Mouse (Mus musculus) limb, embryonic 15.5 days (tissue): ENCODE measurements at regions not wholly inside any gene's neighbourhood (a gene's known extent, or its start where the extent isn't known, plus 50 kb on each side); places are given as distances from the start of the nearest gene placed in this dataset.

Source experiments
- ATAC-seq: fragments of 200-750 bp; cut with Nextera tagmentation; 2 replicates; pipeline ENCODE4 v1.8.0; 2017; ENCODE audit warnings: low read depth, moderate TSS enrichment; ENCODE audit not compliant: insufficient number of reproducible peaks, low FRiP score, low TSS enrichment
- H3K27ac ChIP-seq: fragments of 300-500 bp; sonication (generic); 2 replicates; pipeline ENCODE4 v1.5.1; 2015; ENCODE audit warnings: moderate library complexity, mild to moderate bottlenecking, inconsistent platforms
- H3K27me3 ChIP-seq: fragments of 300-500 bp; sonication (generic); 2 replicates; pipeline ENCODE4 v1.6.1; 2015; ENCODE audit warnings: inconsistent platforms
- H3K36me3 ChIP-seq: fragments of 300-500 bp; sonication (generic); 2 replicates; pipeline ENCODE4 v1.6.1; 2015; ENCODE audit warnings: inconsistent platforms
- H3K4me1 ChIP-seq: fragments of 300-500 bp; sonication (generic); 2 replicates; pipeline ENCODE4 v1.6.1; 2015; ENCODE audit warnings: inconsistent platforms
- H3K4me2 ChIP-seq: fragments of 300-500 bp; sonication (generic); 2 replicates; pipeline ENCODE4 v1.6.1; 2015; ENCODE audit warnings: mild to moderate bottlenecking, inconsistent platforms
- H3K4me3 ChIP-seq: fragments of 300-500 bp; sonication (generic); 2 replicates; pipeline ENCODE4 v1.5.1; 2015; ENCODE audit warnings: mild to moderate bottlenecking, inconsistent platforms
- H3K9ac ChIP-seq: fragments of 300-500 bp; sonication (generic); 2 replicates; pipeline ENCODE4 v1.6.1; 2015; ENCODE audit warnings: inconsistent platforms
- H3K9me3 ChIP-seq: fragments of 300-500 bp; sonication (generic); 2 replicates; pipeline ENCODE4 v1.6.1; 2016; ENCODE audit warnings: inconsistent platforms
- WGBS: fragments of 180-500 bp; shearing (Covaris S2); methylation state at CpG from one replicate; pipeline ENCODE4 v1.1.7; 2015; 5-methylcytosine and 5-hydroxymethylcytosine counted together

GRCm38 (mm10) chr2:147269171-147269570 lies 75.1 kb upstream of the Nkx2-2 start:
- no peak overlapping the region for H3K9ac ChIP-seq
- no peak overlapping the region for H3K4me3 ChIP-seq
- WGBS, result 35% methylated on average over 1 of the region's 1 CpGs
- no peaks in the 10 kb centered on the region for H3K4me1 ChIP-seq
- no peak overlapping the region for H3K4me2 ChIP-seq
- no peaks in the 10 kb centered on the region for H3K9me3 ChIP-seq
- no peaks in the 10 kb centered on the region for H3K27me3 ChIP-seq
- no peaks in the 10 kb centered on the region for H3K36me3 ChIP-seq
- no peak for ATAC-seq
- no peak overlapping the region for H3K27ac ChIP-seq

GRCm38 (mm10) chr2:147267901-147268300 lies 73.9 kb upstream of the Nkx2-2 start:
- no peak overlapping the region for H3K4me3 ChIP-seq
- H3K9ac ChIP-seq, result no peak overlapping the region
- H3K27ac ChIP-seq, result no peak overlapping the region
- ATAC-seq, result no peak
- no peaks in the 10 kb centered on the region for H3K36me3 ChIP-seq
- no peaks in the 10 kb centered on the region for H3K9me3 ChIP-seq
- no peaks in the 10 kb centered on the region for H3K4me1 ChIP-seq
- 28% methylated on average over 5 of the region's 5 CpGs for WGBS
- H3K4me2 ChIP-seq, result no peak overlapping the region
- H3K27me3 ChIP-seq, result no peaks in the 10 kb centered on the region

GRCm38 (mm10) chr2:147267257-147267656 lies 73.2 kb upstream of the Nkx2-2 start:
- Histone ChIP-seq H3K9me3 (no peaks in the 10 kb centered on the region), H3K36me3 (no peaks in the 10 kb centered on the region), H3K4me1 (no peaks in the 10 kb centered on the region), H3K27ac (no peak overlapping the region), H3K4me3 (no peak overlapping the region), H3K4me2 (no peak overlapping the region), H3K27me3 (no peaks in the 10 kb centered on the region), H3K9ac (no peak overlapping the region)
- WGBS, result 85% methylated on average over 3 of the region's 3 CpGs
- no peak for ATAC-seq

- Histone ChIP-seq H3K4me3 (no peak overlapping the region), H3K4me2 (no peak overlapping the region), H3K9me3 (no peaks in the 10 kb centered on the region), H3K4me1 (no peaks in the 10 kb centered on the region), H3K27me3 (no peaks in the 10 kb centered on the region), H3K9ac (no peak overlapping the region), H3K36me3 (no peaks in the 10 kb centered on the region), H3K27ac (no peak overlapping the region)
- ATAC-seq, result no peak
- 21% methylated on average over 6 of the region's 6 CpGs for WGBS
Measured at GRCm38 (mm10) chr2:147256696-147257095, 62.7 kb upstream of the Nkx2-2 start.

- WGBS, result 76% methylated on average over 3 of the region's 3 CpGs
- no peaks in the 10 kb centered on the region for H3K4me1 ChIP-seq
Measured at GRCm38 (mm10) chr2:147254944-147255343, 60.9 kb upstream of the Nkx2-2 start.

GRCm38 (mm10) chr2:147254137-147254536 lies 60.1 kb upstream of the Nkx2-2 start:
- H3K9ac ChIP-seq, result no peak overlapping the region
- WGBS, result 60% methylated on average over 5 of the region's 5 CpGs
- no peak for ATAC-seq
- no peaks in the 10 kb centered on the region for H3K36me3 ChIP-seq
- H3K9me3 ChIP-seq, result no peaks in the 10 kb centered on the region
- H3K4me1 ChIP-seq, result no peaks in the 10 kb centered on the region
- H3K4me3 ChIP-seq, result no peak overlapping the region
- no peaks in the 10 kb centered on the region for H3K27me3 ChIP-seq
- no peak overlapping the region for H3K27ac ChIP-seq
- H3K4me2 ChIP-seq, result no peak overlapping the region

More at GRCm38 (mm10) chr2:147254944-147255343, 60.9 kb upstream of the Nkx2-2 start:
- Histone ChIP-seq H3K9ac (no peak overlapping the region), H3K36me3 (no peaks in the 10 kb centered on the region), H3K9me3 (no peaks in the 10 kb centered on the region), H3K27me3 (no peaks in the 10 kb centered on the region), H3K4me3 (no peak overlapping the region), H3K4me2 (no peak overlapping the region), H3K27ac (no peak overlapping the region)
- no peak for ATAC-seq

- H3K4me1 ChIP-seq, result no peaks in the 10 kb centered on the region
- ATAC-seq, result no peak
Measured at GRCm38 (mm10) chr2:147247981-147248514, 54.0 kb upstream of the Nkx2-2 start.

GRCm38 (mm10) chr2:147247238-147247637 lies 53.2 kb upstream of the Nkx2-2 start:
- Histone ChIP-seq H3K27me3 (no peaks in the 10 kb centered on the region), H3K4me1 (no peaks in the 10 kb centered on the region), H3K4me3 (no peak overlapping the region), H3K9ac (no peak overlapping the region), H3K4me2 (no peak overlapping the region), H3K36me3 (no peaks in the 10 kb centered on the region), H3K27ac (no peak overlapping the region), H3K9me3 (no peaks in the 10 kb centered on the region)
- no peak for ATAC-seq
- WGBS, result 51% methylated on average over 8 of the region's 8 CpGs

More at GRCm38 (mm10) chr2:147247981-147248514, 54.0 kb upstream of the Nkx2-2 start:
- Histone ChIP-seq H3K36me3 (no peaks in the 10 kb centered on the region), H3K27ac (no peak overlapping the region), H3K9me3 (no peaks in the 10 kb centered on the region), H3K4me2 (no peak overlapping the region), H3K27me3 (no peaks in the 10 kb centered on the region), H3K4me3 (no peak overlapping the region), H3K9ac (no peak overlapping the region)
- WGBS, result 75% methylated on average over 6 of the region's 6 CpGs

- no peak for ATAC-seq
- H3K27ac ChIP-seq, result no peak overlapping the region
Measured at GRCm38 (mm10) chr2:147244406-147244805, 50.4 kb upstream of the Nkx2-2 start.

More at GRCm38 (mm10) chr2:147244406-147244805, 50.4 kb upstream of the Nkx2-2 start:
- Histone ChIP-seq H3K36me3 (no peaks in the 10 kb centered on the region), H3K9ac (no peak overlapping the region), H3K4me2 (no peak overlapping the region), H3K9me3 (no peaks in the 10 kb centered on the region), H3K4me1 (no peaks in the 10 kb centered on the region), H3K27me3 (no peaks in the 10 kb centered on the region), H3K4me3 (no peak overlapping the region)
- 78% methylated on average over 1 of the region's 1 CpGs for WGBS
